Mouse (Mus musculus) embryo, embryonic 11 days (tissue): Measurements from ENCODE around the gene Csk.
A peak's percentile ranks its signal among the peaks of the same experiment; 100 is the strongest.

Source experiments
- DNase-seq: peaks from one replicate; pipeline ENCODE4 v3.0.0-alpha.2; 2015

The Csk gene

DNA sequence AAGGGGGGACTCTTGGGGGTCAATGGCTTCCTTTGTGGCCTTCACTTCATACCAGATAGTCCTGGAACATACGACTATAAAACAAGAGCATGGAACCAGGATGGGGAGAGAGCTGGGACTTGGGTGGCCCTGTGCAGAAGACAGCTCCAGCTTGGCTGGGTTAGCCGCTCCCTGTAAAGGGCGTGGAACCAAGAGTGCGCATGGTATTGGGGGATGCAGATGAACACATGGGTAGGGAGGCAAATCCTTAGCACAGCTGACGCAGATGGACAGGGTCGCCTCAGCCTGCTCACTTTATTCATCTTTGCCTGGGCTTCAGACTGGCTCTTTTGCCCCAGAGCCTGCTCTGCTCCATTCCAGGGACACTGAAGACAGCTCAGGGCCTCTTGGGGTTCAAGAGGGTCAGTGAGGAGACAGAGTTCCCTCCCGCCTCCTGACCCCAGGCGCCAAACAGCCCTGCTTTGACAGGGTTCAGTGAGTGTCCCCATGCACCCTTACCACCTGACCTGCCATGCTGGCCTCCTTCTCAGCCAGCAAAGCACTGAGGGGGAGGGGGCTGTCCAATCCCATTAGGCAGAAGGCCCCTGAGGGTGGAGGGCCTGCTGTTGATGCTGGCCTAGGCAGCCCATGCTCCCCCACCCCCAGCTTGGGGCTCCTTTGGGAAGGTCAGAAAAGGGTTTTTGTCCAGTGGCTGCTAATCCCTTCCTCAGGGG, 54.4 kb downstream of the Csk start:
- peak; percentile 42 for DNase-seq

DNA sequence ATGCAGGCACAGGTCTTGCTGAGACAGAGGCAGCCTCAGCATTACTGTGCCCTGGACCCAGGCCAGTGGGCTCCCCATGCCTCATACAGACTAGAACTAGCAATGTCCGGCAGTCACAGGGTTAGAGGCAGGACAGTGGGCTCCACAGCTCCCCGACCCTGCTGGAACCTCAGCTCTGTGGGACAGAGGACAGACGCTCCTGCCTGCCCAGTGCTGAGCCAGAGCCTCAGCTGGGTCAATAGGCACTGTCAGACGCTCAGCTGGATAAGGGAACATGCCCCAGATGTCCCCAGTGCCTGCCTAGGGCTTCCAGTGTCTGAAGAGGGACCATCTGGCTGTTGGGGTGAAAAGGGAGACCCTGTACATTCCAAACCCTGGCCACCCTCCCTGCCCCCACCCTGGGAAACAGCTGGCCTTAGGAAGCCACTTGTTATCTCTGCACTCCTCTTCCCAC, 55.5 kb downstream of the Csk start:
- DNase-seq, result peak; percentile 26

- DNase-seq, result no peak
Measured at GRCm38 (mm10) chr9:57597265-57597664, 56.2 kb downstream of the Csk start.

DNA sequence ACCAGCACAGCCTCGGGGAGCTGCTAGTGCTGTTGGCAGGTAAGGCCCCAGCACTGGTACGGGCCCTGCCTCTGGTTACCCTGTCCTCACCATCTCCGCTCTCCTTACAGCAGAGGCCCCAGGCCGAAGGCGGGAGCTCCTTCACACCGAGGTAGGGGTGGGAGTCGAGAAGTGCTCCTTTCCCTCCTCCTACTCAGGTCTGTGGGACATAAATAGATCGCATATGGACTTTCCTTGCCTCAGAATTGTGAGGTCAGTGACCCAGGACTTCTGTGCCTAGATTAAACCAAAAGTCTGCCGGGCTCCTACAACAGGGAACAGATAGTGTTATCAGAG, 59.3 kb downstream of the Csk start:
- DNase-seq, result no peak

- DNase-seq, result peak; percentile 31
Measured at GRCm38 (mm10) chr9:57593454-57594173, 59.8 kb downstream of the Csk start.

- DNase-seq, result peak; percentile 38
Measured at GRCm38 (mm10) chr9:57590726-57591125, 62.7 kb downstream of the Csk start.

DNA sequence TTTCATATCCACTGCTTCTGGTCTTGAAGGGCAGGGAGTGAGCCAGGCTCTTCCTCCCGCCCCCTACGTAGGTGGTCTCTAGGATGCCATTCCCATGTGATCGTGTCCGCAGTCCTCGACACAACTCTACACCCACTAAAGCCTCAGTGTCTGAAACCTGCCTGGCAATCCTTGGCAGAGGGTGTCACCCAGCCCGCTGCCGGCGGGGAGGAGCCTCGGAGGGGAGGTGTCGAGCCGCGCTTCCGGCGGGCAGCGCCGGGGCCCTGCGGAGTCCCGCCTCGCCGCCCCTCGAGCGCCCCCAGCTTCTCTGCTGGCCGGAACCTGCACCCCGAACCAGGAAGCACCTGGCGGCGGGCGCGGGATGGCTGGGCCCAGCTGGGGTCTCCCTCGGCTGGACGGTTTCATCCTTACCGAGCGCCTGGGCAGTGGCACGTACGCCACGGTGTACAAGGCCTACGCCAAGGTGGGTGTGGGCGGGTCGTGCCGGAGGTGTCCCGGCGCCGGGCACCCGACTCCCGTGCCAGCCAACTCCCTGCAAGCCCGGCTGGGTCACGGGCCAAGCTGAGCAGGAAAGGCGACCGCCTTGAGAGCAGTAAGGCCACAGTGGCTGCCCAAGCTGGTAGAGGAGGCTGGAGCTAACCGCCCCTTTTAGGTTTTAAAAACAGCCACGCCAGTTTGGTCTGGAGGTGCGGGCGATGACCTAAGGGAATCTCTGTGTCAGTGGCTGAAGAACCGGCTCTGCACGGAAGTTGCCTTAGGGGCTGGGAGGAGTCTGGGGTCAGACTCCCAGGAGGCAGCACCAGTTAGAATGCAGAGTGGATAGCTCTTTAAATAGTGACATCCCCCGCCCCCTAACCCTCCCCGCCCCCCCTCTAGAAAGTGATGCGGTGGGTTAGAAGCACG, 64.0 kb downstream of the Csk start, which contains the start of gene Ulk3:
Gene Ulk3, plus strand, starts transcription at position 229 of the 903 bp plus-strand sequence.
- peak; percentile 86 for DNase-seq

DNA sequence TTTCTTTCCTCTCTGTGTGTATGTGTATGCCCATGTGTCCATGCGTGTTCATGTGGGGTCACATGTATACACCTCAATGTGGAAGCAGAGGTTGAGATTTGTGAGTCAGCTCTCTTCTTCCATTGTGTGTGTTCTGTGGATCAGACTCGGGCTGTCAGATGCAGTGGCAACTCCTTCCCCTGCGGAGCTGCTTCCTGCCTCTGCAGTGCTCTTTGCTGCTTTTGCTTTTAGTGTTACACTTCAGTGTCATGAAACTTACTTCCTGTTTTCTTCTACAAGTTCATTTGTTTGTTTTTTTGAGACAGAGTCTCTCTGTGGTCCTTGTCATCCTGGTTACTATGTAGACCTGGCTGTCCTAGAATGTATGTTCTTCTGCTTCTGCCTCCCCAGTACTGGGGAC, 68.4 kb downstream of the Csk start:
- DNase-seq, result no peak

DNA sequence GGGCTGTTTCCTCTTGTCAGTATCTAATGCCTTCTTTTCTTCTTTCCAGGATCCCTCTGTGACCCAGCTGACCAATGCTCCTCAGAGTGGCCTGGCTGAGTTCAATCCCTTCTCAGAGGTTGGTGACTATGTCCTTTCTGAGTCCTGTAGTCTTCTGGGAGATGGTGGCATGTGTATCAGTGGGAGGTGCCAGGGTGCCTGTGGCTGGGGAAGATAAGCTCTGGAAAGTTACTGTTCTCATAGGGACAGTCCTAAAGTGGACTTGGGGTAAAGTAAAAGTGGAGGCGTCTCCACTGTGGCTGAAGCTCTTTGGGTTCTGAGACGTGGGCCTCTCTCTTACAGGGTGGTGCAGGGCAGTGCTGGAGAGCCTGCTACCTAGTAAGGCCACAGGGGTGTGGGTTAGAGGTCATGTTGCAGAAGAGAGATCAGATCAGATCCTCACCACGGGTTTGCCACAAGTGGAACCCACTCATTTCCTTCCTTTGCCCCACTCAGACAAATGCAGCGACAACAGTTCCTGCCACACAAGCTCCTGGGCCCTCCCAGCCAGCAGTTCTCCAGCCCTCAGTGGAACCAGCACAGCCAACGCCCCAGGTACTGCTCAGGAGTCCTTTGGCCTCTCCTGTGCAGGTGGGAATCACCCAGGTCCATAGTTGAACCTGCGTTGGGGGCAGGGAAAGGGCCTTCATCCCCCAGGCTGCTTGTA, 76.1 kb downstream of the Csk start:
- DNase-seq, result no peak
